Mouse (Mus musculus) cerebellum, adult 18-20 months (tissue): ENCODE measurements around the gene Hacl1.

Experiments
- DNase-seq, 2 experiments: peaks; one replicate each; pipeline ENCODE4 v3.0.0; 2021

Gene Hacl1

DNA sequence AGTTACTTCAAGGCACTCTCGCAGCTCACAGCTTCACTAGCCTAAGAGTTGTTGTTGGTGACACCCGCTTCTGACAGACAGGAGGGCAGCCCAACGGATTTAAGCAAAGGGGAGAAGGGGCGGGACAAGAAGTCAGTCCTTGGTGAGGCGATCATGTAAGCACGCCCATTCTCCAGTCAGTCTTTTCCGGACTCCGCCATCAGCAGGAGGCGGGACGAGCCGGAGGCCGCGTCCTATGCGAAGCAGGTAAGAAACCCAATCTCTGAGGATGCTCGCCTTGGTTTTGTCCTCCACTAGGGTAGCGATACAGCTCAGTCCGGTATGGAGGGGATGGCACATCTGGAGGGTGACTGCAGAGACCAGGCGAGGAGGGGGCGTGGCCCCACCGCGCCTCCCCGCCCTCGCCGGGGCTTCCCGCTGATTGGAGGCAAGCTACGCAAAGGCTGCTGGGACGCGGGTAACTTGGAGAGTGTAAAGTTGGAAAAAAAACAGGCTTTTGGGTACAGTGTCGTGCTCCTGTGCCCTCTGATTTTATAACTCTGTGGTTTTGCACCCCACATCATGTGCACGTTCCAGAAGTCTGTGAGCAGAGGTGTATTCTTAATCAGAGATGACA lies at the start of gene Hacl1, which contains the start of gene Btd:
Hacl1 (minus strand) TSS at position 397 of the 616 bp plus-strand sequence.
Btd (plus strand) TSS at position 139 of the 616 bp plus-strand sequence.
- DNase-seq = peak; percentile 77 to 87

DNA sequence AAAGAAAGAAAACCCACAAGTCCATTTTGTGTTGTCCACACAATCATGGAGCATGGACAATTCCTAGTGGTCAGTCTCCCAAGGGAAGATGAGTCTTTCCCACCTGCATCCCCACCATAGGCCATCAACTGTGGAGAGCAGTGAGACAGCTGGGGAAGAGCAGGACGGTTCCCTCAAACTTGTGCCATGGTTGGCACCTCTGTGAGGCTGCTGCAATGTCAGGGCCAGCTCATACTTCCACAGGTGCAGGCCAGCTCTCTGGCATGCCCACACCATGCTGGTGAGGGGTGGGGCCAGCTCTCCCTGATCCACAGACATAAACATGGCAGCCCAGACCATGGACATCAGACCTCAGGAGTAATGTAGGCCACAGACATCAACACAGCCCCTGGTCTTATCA lies 45.1 kb upstream of the Hacl1 start:
- no peak for DNase-seq

DNA sequence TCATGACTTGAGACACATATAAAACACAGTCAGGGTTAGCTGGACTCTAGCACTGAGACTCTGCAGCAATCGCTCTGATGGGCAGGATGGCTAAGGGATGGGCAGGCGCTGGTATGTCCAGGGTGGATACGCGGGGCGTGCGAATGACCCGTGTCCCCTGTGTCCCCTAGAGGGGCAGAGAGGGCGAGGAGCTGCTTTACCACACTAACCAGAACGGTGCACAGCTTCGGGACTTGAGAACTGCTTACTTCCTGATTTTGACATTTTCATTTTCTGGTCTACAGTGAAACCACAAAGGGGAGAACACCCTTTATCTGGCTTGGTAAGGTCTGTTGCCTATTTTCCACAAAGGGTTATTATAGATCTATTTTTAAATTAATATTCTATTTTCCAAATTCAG lies 44.6 kb upstream of the Hacl1 start:
- no peak for DNase-seq

DNA sequence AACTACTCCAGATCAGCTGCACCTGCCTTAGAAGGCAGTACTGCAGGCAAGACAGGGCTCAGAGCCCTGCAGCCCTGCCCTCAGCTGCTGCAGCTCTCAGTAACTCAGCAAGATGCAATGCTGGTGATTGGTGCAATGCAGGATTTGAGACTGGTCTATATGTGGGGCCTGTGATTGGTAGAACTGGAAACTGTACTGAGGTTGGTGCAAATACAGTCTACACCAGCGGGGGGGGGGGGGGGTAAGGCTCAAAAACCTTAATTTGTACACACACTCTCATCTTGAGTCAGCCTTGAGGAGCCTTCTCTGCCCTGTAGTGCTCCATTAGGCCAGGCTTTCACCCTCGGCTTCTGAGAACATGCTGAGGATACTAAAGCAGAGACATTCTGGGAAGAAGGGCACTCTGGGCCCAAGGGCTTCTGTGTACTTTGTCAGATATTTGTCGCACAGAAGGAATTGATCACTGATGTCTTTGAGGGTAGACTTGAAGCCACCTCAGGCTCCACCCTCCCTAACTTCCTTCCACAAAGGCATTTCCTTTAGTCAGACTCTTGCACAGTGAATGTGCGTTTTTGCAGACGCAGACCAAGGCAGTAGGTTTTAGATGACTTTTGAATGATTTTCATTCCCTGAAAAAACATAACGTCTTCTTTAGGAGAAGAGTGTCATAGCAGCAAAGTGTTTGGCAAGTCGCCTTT lies 43.4 kb upstream of the Hacl1 start:
- DNase-seq = no peak

DNA sequence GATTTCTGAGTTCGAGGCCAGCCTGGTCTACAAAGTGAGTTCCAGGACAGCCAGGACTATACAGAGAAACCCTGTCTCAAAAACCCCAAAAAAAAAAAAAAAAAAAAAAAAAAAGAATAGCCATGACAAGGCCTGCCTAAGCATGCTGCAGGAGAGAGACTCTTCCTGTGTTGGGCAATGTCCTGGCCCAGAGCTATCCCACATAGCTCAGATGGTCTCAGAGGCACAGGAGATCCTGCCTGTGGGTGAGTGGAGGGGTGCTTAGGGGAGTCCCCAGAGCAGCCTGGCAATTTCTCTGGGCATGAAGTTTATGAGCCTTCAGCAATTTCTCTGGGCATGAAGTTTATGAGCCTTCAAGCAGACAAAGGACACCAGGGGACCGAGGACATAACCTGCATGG lies 42.5 kb upstream of the Hacl1 start:
- DNase-seq = no peak

DNA sequence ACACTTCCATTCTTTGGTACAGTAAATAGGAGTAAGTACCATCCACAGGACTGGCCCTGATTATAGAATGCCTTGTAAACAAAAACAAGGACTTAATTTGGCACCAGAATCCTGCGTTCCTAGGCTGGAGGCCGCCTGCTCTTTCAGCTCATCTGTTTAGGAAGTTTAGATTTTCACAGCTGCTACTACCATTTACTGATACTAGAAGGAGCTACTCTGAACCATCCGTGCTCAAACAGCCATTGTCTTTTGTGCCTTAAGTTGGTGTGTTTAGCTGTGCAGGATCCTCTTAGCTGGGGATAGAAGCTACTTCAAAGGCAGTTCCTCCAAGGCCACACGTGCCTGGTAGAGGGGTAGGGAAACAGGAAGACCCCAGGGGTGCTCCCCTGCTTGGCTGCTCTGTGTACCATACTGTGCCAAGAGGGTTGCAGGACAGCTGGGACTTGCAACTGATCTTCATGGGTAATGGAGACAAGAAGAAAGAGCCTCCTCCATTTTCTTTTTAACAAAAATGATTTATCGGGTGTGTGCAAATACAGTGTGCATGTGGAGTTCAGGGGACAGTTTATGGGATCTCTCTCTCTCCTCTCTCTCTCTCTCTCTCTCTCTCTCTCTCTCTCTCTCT lies 41.0 kb upstream of the Hacl1 start:
- DNase-seq = no peak

DNA sequence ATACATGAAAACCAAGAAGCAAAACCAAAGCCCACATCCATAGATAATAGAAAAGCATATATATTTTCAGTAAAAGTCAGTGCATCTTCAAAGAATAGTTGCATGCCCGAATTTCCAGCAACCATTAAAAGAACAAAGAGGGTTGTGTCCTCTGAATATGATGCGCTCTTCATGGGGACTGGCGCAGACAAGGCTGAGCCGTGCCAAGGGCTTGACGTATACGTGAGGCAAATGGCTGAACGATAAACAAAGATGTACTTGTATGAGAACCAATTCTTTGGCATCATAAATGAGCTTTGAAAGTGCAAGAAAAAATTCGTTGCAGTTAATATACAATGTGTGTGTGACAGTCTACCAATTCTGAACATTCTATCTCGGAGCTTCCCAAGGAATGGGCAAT lies 40.2 kb upstream of the Hacl1 start:
- DNase-seq = no peak

DNA sequence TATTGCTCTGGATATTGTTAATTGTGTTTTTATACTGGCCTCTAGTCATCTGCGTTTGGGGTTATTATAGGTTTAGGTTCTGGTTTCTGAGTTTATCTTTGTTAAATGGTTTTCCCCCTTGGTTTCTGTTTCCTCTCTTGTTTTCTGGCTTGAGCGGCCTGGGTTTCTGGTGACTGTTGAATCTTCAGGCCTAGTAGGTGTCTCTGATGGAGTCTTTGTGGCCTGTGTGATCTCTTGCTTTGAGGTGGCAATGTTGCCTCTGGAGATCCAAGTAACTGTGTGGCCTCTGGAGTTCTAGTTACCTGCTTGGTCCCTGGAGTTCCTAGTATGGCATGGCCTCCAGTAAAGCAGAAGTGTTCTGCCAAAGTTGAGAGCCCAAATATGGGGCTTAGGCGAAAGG lies 39.6 kb upstream of the Hacl1 start:
- no peak for DNase-seq

DNA sequence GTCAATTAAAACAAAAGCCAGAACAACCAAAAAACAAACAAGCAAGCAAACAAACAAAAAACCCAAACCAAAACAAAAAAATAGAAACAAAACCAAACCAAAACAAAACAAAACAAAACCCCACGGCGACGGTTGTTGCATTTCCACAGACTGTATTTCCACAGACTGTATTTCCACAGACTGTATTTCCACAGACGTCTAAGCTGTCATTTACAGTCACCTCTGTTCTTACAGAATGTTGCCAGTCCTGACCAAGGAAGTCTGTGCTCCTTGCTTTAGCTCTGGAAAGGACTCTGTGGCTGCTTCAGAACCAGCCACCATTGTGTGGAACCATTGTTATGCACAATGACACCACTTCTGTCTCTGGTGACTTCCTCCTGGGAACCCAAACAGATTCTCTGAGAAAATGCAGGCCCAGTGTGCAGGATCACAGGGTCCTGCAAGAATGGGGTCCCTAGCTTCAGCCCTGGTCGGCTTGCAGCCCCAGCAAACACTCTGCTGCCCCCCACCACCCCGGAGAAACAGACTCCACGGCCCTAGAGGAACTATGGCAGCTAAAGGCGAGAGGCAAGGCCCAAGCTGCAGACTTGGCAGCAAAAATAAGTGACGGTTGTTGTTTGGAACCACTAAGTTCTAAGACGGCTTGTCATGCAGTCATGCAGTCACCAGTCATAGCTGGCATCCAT lies 30.7 kb upstream of the Hacl1 start:
- no peak for DNase-seq

DNA sequence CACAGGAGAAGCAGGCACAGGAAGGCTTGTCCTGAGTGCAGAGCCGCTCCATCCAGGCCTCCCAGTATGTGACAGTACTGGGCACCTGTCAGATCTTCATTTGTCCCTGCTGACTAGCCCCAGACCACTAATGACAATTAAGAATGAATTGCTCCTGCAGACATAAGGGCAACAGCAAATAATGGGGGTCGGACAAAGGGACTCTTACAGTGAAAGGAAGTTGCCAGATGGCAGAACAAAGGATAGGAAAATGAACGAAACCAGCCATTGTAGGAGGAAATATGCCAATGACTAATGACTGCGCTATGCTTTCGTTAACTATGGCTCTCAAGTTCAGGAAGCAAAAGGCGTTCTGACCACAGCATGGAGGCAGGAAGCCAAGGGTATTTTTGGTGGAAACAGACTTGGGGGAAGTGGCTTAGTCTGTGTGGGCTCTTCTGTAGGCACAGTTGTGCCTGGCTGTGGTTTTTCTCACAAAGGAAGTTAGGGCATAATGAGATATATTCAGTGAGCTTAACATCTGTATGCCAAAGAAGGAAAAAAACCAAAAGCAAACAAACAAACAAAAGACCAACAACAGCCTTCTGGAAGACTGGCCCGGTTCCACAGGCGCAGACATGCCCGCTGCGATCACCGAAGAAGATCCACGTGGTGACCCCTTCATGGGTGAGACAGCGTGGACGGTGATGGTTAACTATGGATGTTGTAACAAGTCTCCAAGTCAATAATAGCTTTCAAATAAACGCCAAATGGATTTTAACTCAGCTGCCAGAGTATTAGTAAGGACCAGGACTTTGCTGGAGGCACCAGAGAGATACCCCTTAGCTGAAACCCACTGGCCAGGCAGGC lies 28.8 kb upstream of the Hacl1 start:
- no peak for DNase-seq

DNA sequence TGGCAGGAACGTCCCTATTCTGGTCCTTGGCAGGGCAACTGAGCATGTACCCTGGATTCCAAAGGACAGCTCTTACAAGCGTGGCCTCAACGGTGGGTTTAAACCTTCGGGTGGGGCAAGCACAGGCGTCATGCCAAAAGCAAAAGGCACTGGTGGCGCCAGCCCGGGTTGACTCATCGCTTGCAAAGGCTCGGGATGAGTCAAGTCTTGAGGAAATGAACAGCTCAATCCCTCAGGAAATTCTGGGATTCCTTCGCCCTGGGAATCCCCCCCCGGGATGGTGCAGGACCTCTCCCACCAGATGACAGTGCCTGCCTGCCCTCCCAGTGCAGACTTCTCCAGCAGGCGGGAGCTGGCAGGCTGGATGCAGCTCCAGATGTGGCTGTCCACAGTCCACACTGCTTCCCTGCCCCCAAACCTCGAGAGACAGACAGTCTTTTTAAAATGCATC lies 28.1 kb upstream of the Hacl1 start:
- peak; percentile 49 to 54 for DNase-seq

DNA sequence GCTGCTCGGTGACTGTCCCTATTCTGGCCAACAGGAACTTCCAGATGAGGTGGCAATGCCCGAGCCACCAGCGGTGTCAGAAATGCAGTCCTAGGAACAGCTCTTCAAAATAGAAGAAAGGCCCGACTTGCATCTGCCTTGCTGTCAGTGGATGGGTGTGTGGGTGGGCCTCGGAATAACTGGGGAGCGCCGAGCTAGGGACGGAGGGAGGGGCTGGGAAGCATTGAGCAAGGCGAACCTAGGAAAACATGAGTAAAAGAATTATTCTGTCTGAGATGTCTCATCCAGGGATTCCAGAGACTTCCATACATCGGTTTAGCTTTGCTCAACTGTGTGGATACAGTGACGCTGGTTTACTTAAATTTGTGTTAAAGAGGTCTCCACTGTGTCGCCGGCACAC lies 27.2 kb upstream of the Hacl1 start:
- DNase-seq = no peak

DNA sequence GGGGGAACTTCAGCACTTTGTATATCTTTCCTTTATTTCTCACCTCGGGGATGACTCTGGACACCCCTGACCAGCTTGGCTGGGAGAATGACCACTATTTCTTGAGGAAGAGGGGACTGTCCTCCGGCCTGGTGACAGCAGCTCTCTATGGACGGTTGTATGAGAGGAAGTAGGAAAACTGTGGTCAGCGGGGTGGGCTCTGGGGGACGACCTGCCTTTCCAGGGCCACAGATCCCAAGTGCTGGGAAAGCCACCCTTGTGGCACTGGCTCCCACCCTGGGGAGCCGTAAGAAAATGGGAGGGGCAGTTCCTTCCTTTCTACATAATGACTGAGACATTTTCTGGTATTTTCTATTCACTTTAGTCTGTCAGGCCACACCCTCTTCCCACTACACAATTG lies 26.7 kb upstream of the Hacl1 start:
- no peak for DNase-seq

DNA sequence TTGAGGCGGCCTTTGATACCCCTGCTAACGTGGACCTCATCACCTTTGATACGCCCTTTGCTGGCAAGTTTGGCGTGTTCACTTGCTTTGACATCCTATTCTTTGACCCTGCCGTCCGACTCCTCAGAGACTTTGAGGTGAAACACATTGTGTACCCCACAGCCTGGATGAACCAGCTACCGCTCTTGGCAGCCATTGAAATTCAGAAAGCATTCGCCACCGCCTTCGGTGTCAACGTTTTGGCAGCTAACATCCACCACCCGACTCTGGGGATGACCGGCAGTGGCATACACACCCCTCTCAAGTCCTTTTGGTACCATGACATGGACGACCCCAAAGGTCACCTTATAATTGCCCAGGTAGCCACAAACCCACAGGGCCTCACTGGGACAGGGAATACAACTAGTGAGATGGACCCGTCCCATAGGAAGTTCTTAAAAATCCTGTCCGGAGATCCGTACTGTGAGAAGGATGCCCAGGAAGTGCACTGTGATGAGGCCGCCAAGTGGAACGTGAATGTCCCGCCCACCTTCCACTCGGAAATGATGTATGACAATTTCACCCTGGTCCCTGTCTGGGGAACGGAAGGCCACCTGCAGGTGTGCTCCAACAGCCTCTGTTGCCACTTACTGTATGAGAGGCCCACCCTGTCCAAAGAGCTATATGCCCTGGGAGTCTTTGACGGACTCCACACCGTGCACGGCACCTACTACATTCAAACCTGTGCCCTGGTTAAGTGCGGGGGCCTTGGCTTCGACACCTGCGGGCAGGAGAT lies 26.0 kb upstream of the Hacl1 start:
- no peak for DNase-seq

DNA sequence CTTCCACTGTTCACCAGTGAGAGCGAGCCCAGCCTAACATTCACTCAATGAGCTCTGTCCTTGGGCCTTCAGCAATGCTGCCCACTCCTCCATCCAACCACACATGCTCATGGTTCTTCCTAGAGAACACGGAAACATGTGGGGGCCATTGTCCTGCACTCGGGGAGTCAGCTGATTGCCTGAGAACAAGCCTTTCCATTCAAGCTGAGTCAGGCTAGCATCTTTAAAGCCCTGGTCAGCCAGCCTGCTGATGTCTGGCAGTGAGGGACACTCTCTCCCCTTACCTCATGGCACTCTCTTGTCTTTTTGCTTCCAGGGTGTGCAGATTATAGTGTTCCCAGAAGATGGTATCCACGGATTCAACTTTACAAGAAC lies 24.5 kb upstream of the Hacl1 start:
- no peak for DNase-seq

DNA sequence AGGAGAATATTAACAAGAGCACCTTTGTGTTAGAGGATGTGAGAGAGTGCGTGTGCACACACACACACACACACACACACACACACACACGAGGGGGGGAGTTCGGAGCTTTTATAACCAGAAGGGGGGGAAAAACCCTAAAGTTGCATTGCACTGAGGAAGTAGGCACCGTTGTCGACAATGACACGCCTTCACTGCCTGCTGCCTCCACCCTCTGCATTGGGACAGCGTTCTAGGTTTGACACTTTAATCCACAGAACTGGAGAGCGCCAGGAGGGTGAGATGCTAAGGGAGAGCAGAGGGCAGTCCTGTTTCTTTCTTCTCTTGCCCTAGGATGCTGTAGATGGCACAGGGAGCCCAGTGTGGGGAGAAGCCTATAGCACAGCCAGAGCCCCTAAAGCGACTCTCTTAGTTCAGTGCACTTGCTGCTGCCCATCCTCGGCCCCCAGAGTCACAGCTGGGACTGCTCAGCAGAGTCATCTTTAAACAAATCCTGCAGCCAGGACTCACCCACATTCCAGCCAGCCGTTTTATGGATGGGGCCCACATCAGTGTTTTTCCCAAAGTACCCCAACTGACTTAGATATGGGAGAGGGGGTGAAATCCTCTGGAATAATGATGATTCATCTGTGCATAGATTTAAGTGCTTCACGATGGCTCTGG lies 23.9 kb upstream of the Hacl1 start:
- no peak for DNase-seq

DNA sequence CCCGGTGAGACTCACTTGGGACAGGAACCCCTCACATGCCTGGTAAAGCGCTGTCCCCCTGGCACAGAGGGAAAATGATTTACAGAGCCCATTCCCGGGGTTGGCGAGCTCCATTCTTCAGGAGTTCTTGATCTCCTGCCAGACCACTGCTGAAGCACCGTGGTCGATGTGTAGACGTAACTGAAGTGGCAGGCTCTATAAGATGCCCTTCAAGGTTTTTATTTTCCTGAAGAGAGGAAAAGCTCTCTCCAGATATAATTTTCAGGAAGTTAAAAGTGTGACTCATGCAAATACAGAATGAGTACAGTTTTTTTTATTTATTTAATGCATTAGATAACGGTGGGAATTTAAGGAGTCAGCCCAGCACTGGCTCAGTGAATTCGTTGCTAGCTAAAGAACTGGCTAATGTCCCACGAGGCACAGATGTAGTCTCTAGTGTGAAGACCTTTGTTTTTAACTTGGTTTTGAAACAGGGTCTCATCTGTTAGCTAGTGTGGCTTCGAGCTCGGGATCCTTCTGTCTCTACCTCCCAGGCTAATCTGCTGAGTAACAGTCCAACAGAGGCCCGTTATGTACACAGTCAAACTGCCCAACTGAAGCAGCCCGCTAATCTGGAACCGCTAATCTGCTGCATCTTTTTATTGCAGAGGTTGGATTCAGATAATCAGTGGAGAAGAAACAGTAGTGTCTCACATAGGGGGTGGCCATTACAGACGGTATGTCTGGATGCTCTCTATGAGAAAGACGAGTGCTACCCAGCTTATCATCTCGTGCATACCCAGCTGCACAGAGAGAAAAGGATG lies 23.2 kb upstream of the Hacl1 start:
- DNase-seq = no peak

DNA sequence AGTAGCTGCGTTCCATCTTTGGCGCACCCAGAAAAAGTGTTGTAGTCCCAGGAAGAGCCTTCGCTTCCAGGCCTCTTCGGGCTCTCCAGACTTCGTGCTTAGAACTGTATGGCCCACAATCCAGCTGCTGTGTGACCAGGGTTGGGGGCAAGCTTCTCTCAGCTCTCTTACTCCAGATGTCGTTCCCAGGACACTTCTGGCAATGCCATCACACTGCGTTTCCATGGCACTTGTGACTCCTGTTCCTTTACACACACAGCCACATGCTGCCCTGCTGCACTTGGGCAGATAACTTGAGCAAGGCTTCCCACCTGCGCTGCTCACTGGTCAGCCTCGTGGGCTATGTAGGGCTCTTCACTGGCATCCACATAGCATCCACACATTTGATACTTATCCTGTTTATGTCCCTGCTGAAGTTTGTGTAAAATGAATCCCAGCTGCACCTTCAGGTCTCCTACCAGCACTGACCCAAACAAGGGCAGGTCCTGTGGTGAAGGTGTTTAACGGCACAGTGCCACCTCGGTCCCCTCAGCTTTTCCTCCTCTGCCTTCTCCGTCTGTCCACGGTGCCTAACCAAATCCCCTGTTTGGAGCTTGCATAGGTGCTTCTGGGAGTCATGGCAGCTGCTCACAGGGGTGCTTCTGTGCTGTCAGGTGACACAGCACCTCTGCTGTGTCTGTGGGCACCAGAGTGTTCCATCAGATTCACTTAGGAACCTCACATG lies 22.5 kb upstream of the Hacl1 start:
- no peak for DNase-seq

DNA sequence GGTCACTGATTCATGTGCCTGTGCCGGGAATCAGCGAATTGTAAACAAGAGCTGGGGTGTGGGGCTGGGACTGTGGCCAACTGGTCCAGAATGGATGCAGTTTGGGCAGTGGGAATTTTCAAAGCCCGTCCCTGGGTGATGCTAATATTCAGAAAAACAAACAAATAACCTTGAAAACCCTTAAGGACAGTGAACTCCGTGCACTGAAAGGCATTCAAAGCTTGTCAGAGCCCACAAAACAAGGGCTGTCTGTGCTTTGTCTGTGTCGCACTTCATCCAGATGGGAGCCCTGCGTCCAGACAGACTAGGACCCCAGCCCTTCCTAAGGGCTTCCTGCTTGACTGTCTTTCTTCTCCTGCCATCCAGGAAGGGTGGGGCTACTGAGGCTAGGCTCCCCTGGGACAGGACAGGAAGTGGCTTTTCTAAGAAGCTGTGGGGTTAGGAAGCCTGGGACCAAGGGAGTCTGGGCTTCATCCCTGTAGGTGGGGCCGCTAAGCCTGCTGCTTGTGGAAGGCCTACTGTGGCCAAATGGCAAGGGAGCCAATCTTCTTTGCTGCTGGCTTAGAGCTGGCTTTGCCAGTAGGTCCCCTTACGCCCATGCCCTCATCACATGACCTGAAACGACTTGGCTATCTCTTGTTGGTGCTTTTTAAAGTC lies 21.6 kb upstream of the Hacl1 start:
- DNase-seq = peak in 1 of 2 experiments; percentile 41
